Mouse (Mus musculus) lung, adult 2 months (tissue): ENCODE measurements around the gene Slc13a3.

Source experiments
- CTCF ChIP-seq: fragments of 200-500 bp; IDR thresholded peaks from 2 replicates; pipeline ENCODE4 v1.5.1; 2011; ENCODE audit warnings: mild to moderate bottlenecking, low read length, control low read depth; ENCODE audit not compliant: insufficient read depth
- POLR2A ChIP-seq: fragments of 200-500 bp; IDR thresholded peaks from 2 replicates; pipeline ENCODE4 v1.6.1; 2011; ENCODE audit warnings: low read depth, mild to moderate bottlenecking, control low read depth, low read length, borderline replicate concordance; ENCODE audit errors: extremely low read depth

DNA sequence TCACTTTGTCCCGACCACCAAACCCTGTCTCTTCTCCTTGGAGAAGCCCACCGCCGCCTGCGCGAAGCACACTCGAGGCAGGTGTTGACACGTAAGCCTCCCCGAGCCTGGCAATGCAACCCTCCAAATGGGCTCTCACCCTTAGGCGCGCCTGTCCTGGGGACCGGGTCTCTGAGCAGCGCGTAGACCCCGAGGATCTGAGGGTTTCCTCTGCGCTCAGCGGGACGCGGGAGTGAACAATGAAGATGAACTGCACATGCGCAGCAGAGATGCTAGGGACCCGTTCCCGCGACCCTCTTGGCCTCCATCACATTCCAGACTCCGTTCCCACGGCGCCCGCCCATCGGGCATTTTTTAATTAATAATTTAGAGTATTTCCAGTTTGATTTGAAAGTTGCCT lies 104.5 kb downstream of the Slc13a3 start, which contains the start of gene Zfp663:
- TF ChIP-seq CTCF, result no peak
- TF ChIP-seq POLR2A, result no peak
